Mouse (Mus musculus) kidney, adult 2 months (tissue): ENCODE measurements around the gene Fiz1. TPM values are rescaled to one million over a fixed set of nuclear protein-coding genes. Genes with fewer than 3 reads are reported as not detected.

ENCODE experiments used
- DNase-seq: peaks from one replicate; pipeline ENCODE4 v3.0.0; 2021
- H3K27ac ChIP-seq: fragments of 200-500 bp; 2 replicates; pipeline ENCODE4 v1.5.1; 2012; ENCODE audit warnings: low read depth, low read length, control low read depth, inconsistent platforms; ENCODE audit not compliant: insufficient read depth
- H3K27me3 ChIP-seq: fragments of 200-500 bp; replicated peaks from 2 replicates; pipeline ENCODE4 v1.6.1; 2012; ENCODE audit warnings: mild to moderate bottlenecking, moderate library complexity, low read length, inconsistent platforms; ENCODE audit not compliant: control insufficient read depth, insufficient read depth
- H3K36me3 ChIP-seq: fragments of 200-500 bp; 2 replicates; pipeline ENCODE4 v1.6.1; 2012; ENCODE audit warnings: mild to moderate bottlenecking, moderate library complexity, low read length, inconsistent platforms; ENCODE audit not compliant: control insufficient read depth, insufficient read depth
- H3K4me1 ChIP-seq: fragments of 200-500 bp; 2 replicates; pipeline ENCODE4 v1.6.1; 2011; ENCODE audit warnings: low read length; ENCODE audit not compliant: control insufficient read depth, insufficient read depth
- H3K4me3 ChIP-seq: fragments of 200-500 bp; 2 replicates; pipeline ENCODE4 v1.5.1; 2011; ENCODE audit warnings: mild to moderate bottlenecking, low read depth, low read length, control low read depth; ENCODE audit not compliant: insufficient read depth
- CTCF ChIP-seq: fragments of 200-500 bp; conservative IDR thresholded peaks from 2 replicates; pipeline ENCODE4 v1.5.1; 2011; ENCODE audit warnings: low read depth, mild to moderate bottlenecking, control low read depth, low read length, moderate library complexity, mixed read lengths; ENCODE audit not compliant: insufficient read depth, insufficient read length
- POLR2A ChIP-seq: fragments of 200-500 bp; IDR thresholded peaks from one replicate; pipeline ENCODE4 v1.6.1; 2011; ENCODE audit warnings: low read depth, low read length, control low read depth
- WGBS: fragments of 180-500 bp; shearing (Covaris S2); methylation state at CpG from one replicate; pipeline ENCODE4 v1.1.7; 2018; 5-methylcytosine and 5-hydroxymethylcytosine counted together
- polyA plus RNA-seq: library from polyadenylated mRNA; depleted of rRNA; stranded (reverse); fragments of >200 nt; gene quantifications from 2 replicates; pipeline ENCODE4 v1.2.3, GENCODE M21; 2012

Gene Fiz1
- polyA plus RNA-seq, 1 experiment: 25.4 TPM

GRCm38 (mm10) chr7:4996934-4997333 lies 17.6 kb downstream of the Fiz1 start:
- H3K27me3 ChIP-seq: no peaks in the 10 kb centered on the region
- H3K4me3 ChIP-seq: no peak overlapping the region
- DNase-seq: no peak
- H3K36me3 ChIP-seq: no peaks in the 10 kb centered on the region
- TF ChIP-seq CTCF (no peak), POLR2A (no peak)
- 0 out of 2 replicates have a peak, but pooled peaks cover 4% of the 10 kb centered on the region for H3K4me1 ChIP-seq
- H3K27ac ChIP-seq: peak overlapping the region; percentile 4; the same call in 1 of the 2 replicates
- 49% methylated on average over 8 of the region's 8 CpGs for WGBS

- Histone ChIP-seq H3K27me3 (no peaks in the 10 kb centered on the region), H3K27ac (peak within 1 kb of the TSS; percentile 7; the same call in 1 of the 2 replicates), H3K4me1 (0 out of 2 replicates have a peak, but pooled peaks cover 4% of the 10 kb centered on the region), H3K4me3 (peak within 1 kb of the TSS; percentile 97), H3K36me3 (no peaks in the 10 kb centered on the region)
- WGBS: 4% methylated on average over 23 of the region's 26 CpGs
- TF ChIP-seq CTCF (no peak), POLR2A (no peak)
- peak; percentile 93 for DNase-seq
Measured at GRCm38 (mm10) chr7:4996003-4996895, 18.2 kb downstream of the Fiz1 start, which contains the start of gene Zfp579. Gene Zfp579, minus strand, starts transcription at chr7:4996158.

- Histone ChIP-seq H3K4me3 (peak overlapping the region; percentile 97), H3K27me3 (no peaks in the 10 kb centered on the region), H3K36me3 (no peaks in the 10 kb centered on the region), H3K4me1 (0 out of 2 replicates have a peak, but pooled peaks cover 4% of the 10 kb centered on the region), H3K27ac (0 out of 2 replicates have a peak overlapping the region, but pooled peaks have one; percentile 7)
- WGBS: 5% methylated on average over 19 of the region's 19 CpGs
- no peak for TF ChIP-seq CTCF
- TF ChIP-seq POLR2A: no peak
- DNase-seq: no peak
Measured at GRCm38 (mm10) chr7:4995268-4996002, 19.1 kb downstream of the Fiz1 start.

- WGBS: 74% methylated on average over 59 of the region's 59 CpGs
- TF ChIP-seq CTCF (no peak), POLR2A (no peak)
- H3K27ac ChIP-seq: no peak overlapping the region
- H3K4me3 ChIP-seq: no peak overlapping the region
- no peaks in the 10 kb centered on the region for H3K36me3 ChIP-seq
- no peaks in the 10 kb centered on the region for H3K27me3 ChIP-seq
- 0 out of 2 replicates have a peak, but pooled peaks cover 4% of the 10 kb centered on the region for H3K4me1 ChIP-seq
- DNase-seq: no peak
Measured at GRCm38 (mm10) chr7:4993999-4994788, 20.3 kb downstream of the Fiz1 start.

GRCm38 (mm10) chr7:4993347-4993998 lies 21.0 kb downstream of the Fiz1 start:
- H3K4me3 ChIP-seq: no peak overlapping the region
- WGBS: 77% methylated on average over 55 of the region's 55 CpGs
- no peaks in the 10 kb centered on the region for H3K36me3 ChIP-seq
- H3K4me1 ChIP-seq: 0 out of 2 replicates have a peak, but pooled peaks cover 4% of the 10 kb centered on the region
- no peak overlapping the region for H3K27ac ChIP-seq
- DNase-seq: no peak
- no peaks in the 10 kb centered on the region for H3K27me3 ChIP-seq
- no peak for TF ChIP-seq CTCF
- TF ChIP-seq POLR2A: no peak

- TF ChIP-seq CTCF (no peak), POLR2A (no peak)
- Histone ChIP-seq H3K27me3 (no peaks in the 10 kb centered on the region), H3K4me3 (no peak overlapping the region), H3K36me3 (no peaks in the 10 kb centered on the region), H3K27ac (no peak overlapping the region), H3K4me1 (no peaks in the 10 kb centered on the region)
- no peak for DNase-seq
- WGBS: 54% methylated on average over 2 of the region's 2 CpGs
Measured at GRCm38 (mm10) chr7:4988250-4988649, 26.2 kb downstream of the Fiz1 start.
